Mouse (Mus musculus) C2C12 (cell line): Measurements from ENCODE around the gene Tex12. TPM values are rescaled to one million over a fixed set of nuclear protein-coding genes. Genes with fewer than 3 reads are reported as not detected.

Experiments
- H3K27me3 ChIP-seq: one replicate; pipeline ENCODE4 v1.6.1; 2011; ENCODE audit not compliant: control insufficient read depth, insufficient read depth, insufficient read length
- H3K36me3 ChIP-seq: one replicate; pipeline ENCODE4 v1.6.1; 2011; ENCODE audit not compliant: control insufficient read depth, insufficient read depth
- H3K4me3 ChIP-seq: one replicate; pipeline ENCODE4 v1.5.1; 2011; ENCODE audit warnings: mild to moderate bottlenecking, control low read depth; ENCODE audit not compliant: poor library complexity, insufficient read depth, severe bottlenecking
- H3K79me2 ChIP-seq: one replicate; pipeline ENCODE4 v1.6.1; 2011; ENCODE audit not compliant: control insufficient read depth, insufficient read depth
- H3K79me3 ChIP-seq: one replicate; pipeline ENCODE4 v1.6.1; 2011; ENCODE audit warnings: low read depth, control low read depth
- H3ac ChIP-seq: one replicate; pipeline ENCODE3; 2011; ENCODE audit warnings: low read depth; ENCODE audit not compliant: control insufficient read depth, insufficient read length
- CEBPB ChIP-seq: IDR thresholded peaks from one replicate; pipeline ENCODE4 v1.6.1; 2011; ENCODE audit warnings: low read depth, mild to moderate bottlenecking, control low read depth, moderate library complexity
- CTCF ChIP-seq: IDR thresholded peaks from one replicate; pipeline ENCODE4 v1.5.1; 2011; ENCODE audit not compliant: control insufficient read depth, insufficient read depth, insufficient read length
- FOSL1 ChIP-seq: IDR thresholded peaks from one replicate; pipeline ENCODE4 v1.8.0; 2011; ENCODE audit warnings: mild to moderate bottlenecking, low read length; ENCODE audit not compliant: poor library complexity, insufficient read depth, severe bottlenecking
- MAX ChIP-seq: IDR thresholded peaks from one replicate; pipeline ENCODE4 v1.6.1; 2011; ENCODE audit warnings: mild to moderate bottlenecking, control low read depth
- MYOD1 ChIP-seq: IDR thresholded peaks from one replicate; pipeline ENCODE4 v1.6.1; 2011; ENCODE audit warnings: low read depth; ENCODE audit not compliant: control insufficient read depth, insufficient read length
- MYOG ChIP-seq: IDR thresholded peaks from one replicate; pipeline ENCODE4 v1.6.1; 2011; ENCODE audit not compliant: control insufficient read depth, insufficient read length; ENCODE audit errors: extremely low read depth
- USF1 ChIP-seq: IDR thresholded peaks from one replicate; pipeline ENCODE4 v1.6.1; 2011; ENCODE audit warnings: low read depth, mild to moderate bottlenecking, control low read depth, moderate library complexity
- polyA plus RNA-seq: library from polyadenylated mRNA; unstranded; fragments of >200 nt; fragmentation: generic; extraction: Trizol; gene quantifications from one replicate; pipeline ENCODE4 v1.2.1, GENCODE M21; 2012; ENCODE audit warnings: missing spikeins

Gene Tex12
- polyA plus RNA-seq, 1 experiment = not detected

- no peaks in the 10 kb centered on the region for H3K36me3 ChIP-seq
- no peaks in the 10 kb centered on the region for H3K79me3 ChIP-seq
- no peak for TF ChIP-seq FOSL1
- TF ChIP-seq MYOD1 = no peak
- H3K27me3 ChIP-seq = no peaks in the 10 kb centered on the region
- no peak overlapping the region for H3ac ChIP-seq
- no peaks in the 10 kb centered on the region for H3K79me2 ChIP-seq
- H3K4me3 ChIP-seq = no peak overlapping the region
Measured at GRCm38 (mm10) chr9:50520748-50521147, 40.4 kb downstream of the Tex12 start.

- Histone ChIP-seq H3K36me3 (no peaks in the 10 kb centered on the region), H3K27me3 (no peaks in the 10 kb centered on the region), H3K79me2 (no peaks in the 10 kb centered on the region), H3K79me3 (no peaks in the 10 kb centered on the region), H3K4me3 (no peak overlapping the region), H3ac (no peak overlapping the region)
- TF ChIP-seq CTCF (peak; percentile 21), MYOG (no peak)
Measured at GRCm38 (mm10) chr9:50518781-50519180, 42.3 kb downstream of the Tex12 start.

- no peak overlapping the region for H3K4me3 ChIP-seq
- no peaks in the 10 kb centered on the region for H3K27me3 ChIP-seq
- no peaks in the 10 kb centered on the region for H3K79me3 ChIP-seq
- no peaks in the 10 kb centered on the region for H3K79me2 ChIP-seq
- no peaks in the 10 kb centered on the region for H3K36me3 ChIP-seq
- H3ac ChIP-seq = no peak overlapping the region
- TF ChIP-seq CTCF (no peak), FOSL1 (no peak), MYOD1 (no peak), USF1 (no peak), MAX (no peak), CEBPB (no peak)
Measured at GRCm38 (mm10) chr9:50515462-50515861, 45.7 kb downstream of the Tex12 start.

GRCm38 (mm10) chr9:50507570-50507969 lies 53.6 kb downstream of the Tex12 start:
- no peak overlapping the region for H3K4me3 ChIP-seq
- no peaks in the 10 kb centered on the region for H3K79me3 ChIP-seq
- no peak overlapping the region for H3ac ChIP-seq
- H3K79me2 ChIP-seq = no peaks in the 10 kb centered on the region
- H3K27me3 ChIP-seq = no peaks in the 10 kb centered on the region
- TF ChIP-seq MYOD1 = no peak
- TF ChIP-seq CEBPB = no peak
- TF ChIP-seq MYOG = no peak
- TF ChIP-seq USF1 = no peak
- no peak for TF ChIP-seq FOSL1
- no peak for TF ChIP-seq CTCF
- TF ChIP-seq MAX = no peak
- H3K36me3 ChIP-seq = no peaks in the 10 kb centered on the region

Other genes starting within 250 kb of the Tex12 start
- 92.7 TPM for gene Rpl10-ps3, start 216.4 kb downstream of the Tex12 start, polyA plus RNA-seq
- gene Plet1, start 66.8 kb downstream of the Tex12 start, polyA plus RNA-seq = 0.35 TPM
- gene Pts, start 32.6 kb downstream of the Tex12 start, polyA plus RNA-seq = 11.0 TPM
- 0.81 TPM for gene Il18, start 6.5 kb downstream of the Tex12 start, polyA plus RNA-seq
- gene Bco2, start 6.1 kb downstream of the Tex12 start, polyA plus RNA-seq = 0.02 TPM
- 244 TPM for gene Sdhd, start 42.5 kb upstream of the Tex12 start, polyA plus RNA-seq
- gene Timm8b, start 42.6 kb upstream of the Tex12 start, polyA plus RNA-seq = 195 TPM
- gene Pih1d2, start 56.0 kb upstream of the Tex12 start, polyA plus RNA-seq = 2.5 TPM
- 3.6 TPM for gene Nkapd1, start 56.1 kb upstream of the Tex12 start, polyA plus RNA-seq
- 42.1 TPM for gene Dlat, start 98.5 kb upstream of the Tex12 start, polyA plus RNA-seq
- 1.2 TPM for gene Dixdc1, start 178.2 kb upstream of the Tex12 start, polyA plus RNA-seq
- 1.3 TPM for gene 2310030G06Rik, start 185.2 kb upstream of the Tex12 start, polyA plus RNA-seq
- 224 TPM for gene Cryab, start 190.0 kb upstream of the Tex12 start, polyA plus RNA-seq
- gene Hspb2, start 191.0 kb upstream of the Tex12 start, polyA plus RNA-seq = 36.4 TPM
- gene Fdxacb1, start 206.9 kb upstream of the Tex12 start, polyA plus RNA-seq = 4.4 TPM
- 23.0 TPM for gene Alg9, start 213.7 kb upstream of the Tex12 start, polyA plus RNA-seq
- gene 1110032A03Rik, start 214.2 kb upstream of the Tex12 start, polyA plus RNA-seq = 4.8 TPM